Mouse (Mus musculus): Measurements from ENCODE around the gene Gm4353.
A peak's percentile ranks its signal among the peaks of the same experiment; 100 is the strongest.
"Not testable (repeated sequence)": the region's sequence is repeated elsewhere in the genome, so short reads cannot be mapped to it uniquely, and the experiment has no call there.

Gm4353 gene

GRCm38 (mm10) chr7:116084366-116084765 lies at the start of gene Gm4353:
Gm4353 (minus strand) TSS chr7:116084635.
- not testable (repeated sequence) for DNase-seq (ENCODE audit: low spot score)

- DNase-seq (ENCODE audit: low spot score) = peak; percentile 40
Observed at GRCm38 (mm10) chr7:116132078-116132477, 47.6 kb upstream of the Gm4353 start.

GRCm38 (mm10) chr7:116131390-116131789 lies 47.0 kb upstream of the Gm4353 start:
- no peak for DNase-seq (ENCODE audit: low spot score)

- DNase-seq (ENCODE audit: low spot score) = no peak
Observed at GRCm38 (mm10) chr7:116129374-116129773, 44.9 kb upstream of the Gm4353 start.

- no peak for DNase-seq (ENCODE audit: low spot score)
Observed at GRCm38 (mm10) chr7:116128286-116128685, 43.9 kb upstream of the Gm4353 start.

- DNase-seq (ENCODE audit: low spot score) = no peak
Observed at GRCm38 (mm10) chr7:116127052-116127451, 42.6 kb upstream of the Gm4353 start.

GRCm38 (mm10) chr7:116125671-116126070 lies 41.2 kb upstream of the Gm4353 start:
- DNase-seq (ENCODE audit: low spot score) = no peak

- no peak for DNase-seq (ENCODE audit: low spot score)
Observed at GRCm38 (mm10) chr7:116124057-116124456, 39.6 kb upstream of the Gm4353 start.

GRCm38 (mm10) chr7:116123597-116123985 lies 39.2 kb upstream of the Gm4353 start:
- DNase-seq (ENCODE audit: low spot score) = no peak

GRCm38 (mm10) chr7:116122981-116123596 lies 38.7 kb upstream of the Gm4353 start:
- DNase-seq (ENCODE audit: low spot score) = no peak

GRCm38 (mm10) chr7:116121202-116121601 lies 36.8 kb upstream of the Gm4353 start:
- no peak for DNase-seq (ENCODE audit: low spot score)

GRCm38 (mm10) chr7:116120737-116121136 lies 36.3 kb upstream of the Gm4353 start:
- DNase-seq (ENCODE audit: low spot score) = no peak

- no peak for DNase-seq (ENCODE audit: low spot score)
Observed at GRCm38 (mm10) chr7:116119306-116119857, 34.9 kb upstream of the Gm4353 start.

- no peak for DNase-seq (ENCODE audit: low spot score)
Observed at GRCm38 (mm10) chr7:116115991-116116390, 31.6 kb upstream of the Gm4353 start.

- DNase-seq (ENCODE audit: low spot score) = no peak
Observed at GRCm38 (mm10) chr7:116115216-116115930, 30.9 kb upstream of the Gm4353 start.

- DNase-seq (ENCODE audit: low spot score) = no peak
Observed at GRCm38 (mm10) chr7:116111546-116111945, 27.1 kb upstream of the Gm4353 start.

- no peak for DNase-seq (ENCODE audit: low spot score)
Observed at GRCm38 (mm10) chr7:116110661-116111060, 26.2 kb upstream of the Gm4353 start.

GRCm38 (mm10) chr7:116103091-116103490 lies 18.7 kb upstream of the Gm4353 start:
- no peak for DNase-seq (ENCODE audit: low spot score)

- no peak for DNase-seq (ENCODE audit: low spot score)
Observed at GRCm38 (mm10) chr7:116099952-116100528, 15.6 kb upstream of the Gm4353 start.

- DNase-seq (ENCODE audit: low spot score) = no peak
Observed at GRCm38 (mm10) chr7:116093466-116093850, 9.0 kb upstream of the Gm4353 start.

- DNase-seq (ENCODE audit: low spot score) = peak; percentile 77
Observed at GRCm38 (mm10) chr7:116092710-116093465, 8.5 kb upstream of the Gm4353 start.

- no peak for DNase-seq (ENCODE audit: low spot score)
Observed at GRCm38 (mm10) chr7:116060739-116061138, 23.7 kb downstream of the Gm4353 start.

Data from urinary bladder, postnatal 10 days (tissue).